Mouse (Mus musculus) hindbrain, embryonic 14.5 days (tissue): ENCODE data around the gene Ranbp10. TPM values are rescaled to one million over a fixed set of nuclear protein-coding genes. Genes with fewer than 3 reads are reported as not detected.
A peak's percentile ranks its signal among the peaks of the same experiment; 100 is the strongest.

Experiments used
- ATAC-seq: fragments of 200-750 bp; cut with Nextera tagmentation; 2 replicates; pipeline ENCODE4 v1.8.0; 2017; ENCODE audit warnings: moderate number of reproducible peaks, mild to moderate bottlenecking, moderate TSS enrichment, moderate library complexity; ENCODE audit not compliant: low FRiP score
- DNase-seq: peaks from one replicate; pipeline ENCODE4 v3.0.0-alpha.2; 2015; ENCODE audit warnings: low spot score
- H3K27ac ChIP-seq: fragments of 300-500 bp; sonication (generic); 2 replicates; pipeline ENCODE4 v1.5.1; 2014; ENCODE audit warnings: mild to moderate bottlenecking, moderate library complexity
- H3K27me3 ChIP-seq: fragments of 300-500 bp; sonication (generic); 2 replicates; pipeline ENCODE4 v1.6.1; 2014; ENCODE audit warnings: mild to moderate bottlenecking, low read length, mixed read lengths; ENCODE audit not compliant: control insufficient read depth, insufficient read depth
- H3K36me3 ChIP-seq: fragments of 300-500 bp; sonication (generic); replicated peaks from 2 replicates; pipeline ENCODE4 v1.6.1; 2014; ENCODE audit not compliant: control insufficient read depth, insufficient read depth
- H3K4me1 ChIP-seq: fragments of 300-500 bp; sonication (generic); replicated peaks from 2 replicates; pipeline ENCODE4 v1.6.1; 2014; ENCODE audit warnings: antibody characterized with exemption, low read length, mixed read lengths; ENCODE audit not compliant: control insufficient read depth, insufficient read depth
- H3K4me2 ChIP-seq: fragments of 300-500 bp; sonication (generic); replicated peaks from 2 replicates; pipeline ENCODE4 v1.6.1; 2014; ENCODE audit warnings: mild to moderate bottlenecking, moderate library complexity
- H3K4me3 ChIP-seq: fragments of 300-500 bp; sonication (generic); replicated peaks from 2 replicates; pipeline ENCODE4 v1.5.1; 2014; ENCODE audit warnings: mild to moderate bottlenecking, low read length
- H3K9ac ChIP-seq: fragments of 300-500 bp; sonication (generic); 2 replicates; pipeline ENCODE4 v1.6.1; 2014
- H3K9me3 ChIP-seq: fragments of 300-500 bp; sonication (generic); 2 replicates; pipeline ENCODE4 v1.6.1; 2016; ENCODE audit warnings: low read length; ENCODE audit not compliant: control insufficient read depth
- WGBS: fragments of 180-500 bp; shearing (Covaris S2); extraction: QIAGEN DNeasy Blood & Tissue Kit; methylation state at CpG from one replicate; pipeline ENCODE4 v1.1.7; 2014; 5-methylcytosine and 5-hydroxymethylcytosine counted together
- polyA plus RNA-seq: library from polyadenylated mRNA; unstranded; fragments of >200 nt; fragmentation: Nextera tagmentation; extraction: Ambion mirVana; gene quantifications from 2 replicates; pipeline ENCODE4 v1.2.1, GENCODE M21; 2014

Ranbp10 gene
- polyA plus RNA-seq, 1 experiment from 2014 or later: 10.4 TPM

GRCm38 (mm10) chr8:105777833-105778232 lies 49.3 kb downstream of the Ranbp10 start:
- DNase-seq (no peak), ATAC-seq (no peak)
- 89% methylated on average over 2 of the region's 2 CpGs for WGBS
- Histone ChIP-seq H3K36me3 (peaks cover 96% of the 10 kb centered on the region), H3K4me1 (no peaks in the 10 kb centered on the region), H3K27me3 (no peaks in the 10 kb centered on the region), H3K4me3 (no peak overlapping the region), H3K27ac (no peak overlapping the region), H3K4me2 (no peak overlapping the region), H3K9me3 (no peaks in the 10 kb centered on the region), H3K9ac (no peak overlapping the region)

GRCm38 (mm10) chr8:105774498-105774897 lies 52.7 kb downstream of the Ranbp10 start:
- H3K9ac ChIP-seq: no peak overlapping the region
- H3K4me1 ChIP-seq: no peaks in the 10 kb centered on the region
- no peak overlapping the region for H3K4me3 ChIP-seq
- 97% methylated on average over 5 of the region's 5 CpGs for WGBS
- DNase-seq (no peak), ATAC-seq (no peak)
- H3K27me3 ChIP-seq: no peaks in the 10 kb centered on the region
- H3K36me3 ChIP-seq: peaks cover 97% of the 10 kb centered on the region
- H3K27ac ChIP-seq: no peak overlapping the region
- no peak overlapping the region for H3K4me2 ChIP-seq
- no peaks in the 10 kb centered on the region for H3K9me3 ChIP-seq

GRCm38 (mm10) chr8:105773441-105773861 lies 53.7 kb downstream of the Ranbp10 start:
- no peak for DNase-seq
- WGBS: 100% methylated on average over 1 of the region's 1 CpGs
- no peak for ATAC-seq
- Histone ChIP-seq H3K9me3 (no peaks in the 10 kb centered on the region), H3K36me3 (peaks cover 97% of the 10 kb centered on the region), H3K27ac (no peak overlapping the region), H3K4me2 (no peak overlapping the region), H3K27me3 (no peaks in the 10 kb centered on the region), H3K4me3 (no peak overlapping the region), H3K9ac (no peak overlapping the region), H3K4me1 (no peaks in the 10 kb centered on the region)

GRCm38 (mm10) chr8:105771398-105772175 lies 55.6 kb downstream of the Ranbp10 start:
- Histone ChIP-seq H3K9me3 (no peaks in the 10 kb centered on the region), H3K36me3 (peaks cover 94% of the 10 kb centered on the region), H3K4me1 (no peaks in the 10 kb centered on the region), H3K27me3 (no peaks in the 10 kb centered on the region), H3K9ac (no peak overlapping the region), H3K4me3 (no peak overlapping the region), H3K4me2 (no peak overlapping the region), H3K27ac (no peak overlapping the region)
- WGBS: 94% methylated on average over 12 of the region's 12 CpGs
- ATAC-seq (no peak), DNase-seq (no peak)

- no peak overlapping the region for H3K4me3 ChIP-seq
- 79% methylated on average over 1 of the region's 1 CpGs for whole genome bisulfite sequencing
- H3K4me1 ChIP-seq: no peaks in the 10 kb centered on the region
- no peaks in the 10 kb centered on the region for H3K27me3 ChIP-seq
- H3K9me3 ChIP-seq: no peaks in the 10 kb centered on the region
- no peak overlapping the region for H3K27ac ChIP-seq
- ATAC-seq (no peak), DNase-seq (no peak)
- no peak overlapping the region for H3K9ac ChIP-seq
- H3K36me3 ChIP-seq: peaks cover 85% of the 10 kb centered on the region
- H3K4me2 ChIP-seq: no peak overlapping the region
Measured at GRCm38 (mm10) chr8:105770609-105771008, 56.5 kb downstream of the Ranbp10 start.

GRCm38 (mm10) chr8:105768485-105769257 lies 58.5 kb downstream of the Ranbp10 start:
- Histone ChIP-seq H3K9ac (no peak overlapping the region), H3K36me3 (peaks cover 65% of the 10 kb centered on the region), H3K4me2 (no peak overlapping the region), H3K27ac (no peak overlapping the region), H3K4me3 (no peak overlapping the region), H3K27me3 (no peaks in the 10 kb centered on the region), H3K4me1 (no peaks in the 10 kb centered on the region), H3K9me3 (no peaks in the 10 kb centered on the region)
- no peak for DNase-seq
- 98% methylated on average over 5 of the region's 5 CpGs for WGBS
- no peak for ATAC-seq

- Histone ChIP-seq H3K4me1 (peaks cover 31% of the 10 kb centered on the region), H3K4me2 (peak within 1 kb of the TSS; percentile 77), H3K36me3 (no peaks in the 10 kb centered on the region), H3K9ac (peak within 1 kb of the TSS; percentile 94), H3K27ac (peak within 1 kb of the TSS; percentile 93), H3K9me3 (no peaks in the 10 kb centered on the region), H3K27me3 (no peaks in the 10 kb centered on the region), H3K4me3 (peak within 1 kb of the TSS; percentile 82)
- 4% methylated on average over 57 of the region's 57 CpGs for WGBS
- DNase-seq: peak; percentile 98
- peak; percentile 98 for ATAC-seq
Measured at GRCm38 (mm10) chr8:105758277-105759108, 68.7 kb downstream of the Ranbp10 start, which contains the start of gene Gfod2. TSS of gene Gfod2 (minus strand) at chr8:105758664.

- no peaks in the 10 kb centered on the region for H3K9me3 ChIP-seq
- no peaks in the 10 kb centered on the region for H3K27me3 ChIP-seq
- peak overlapping the region; percentile 94 for H3K9ac ChIP-seq
- peak overlapping the region; percentile 77 for H3K4me2 ChIP-seq
- peak overlapping the region; percentile 93 for H3K27ac ChIP-seq
- H3K4me3 ChIP-seq: peak overlapping the region; percentile 82
- DNase-seq (peak; percentile 38), ATAC-seq (peak; percentile 28; the same call in 1 of the 2 replicates)
- H3K36me3 ChIP-seq: no peaks in the 10 kb centered on the region
- under 1% methylated on average over 12 of the region's 12 CpGs for WGBS
- H3K4me1 ChIP-seq: peaks cover 31% of the 10 kb centered on the region
Measured at GRCm38 (mm10) chr8:105757796-105758276, 69.3 kb downstream of the Ranbp10 start.
